Mouse (Mus musculus) R1 (cell line): ENCODE measurements at regions not wholly inside any gene's neighbourhood (a gene's known extent, or its start where the extent isn't known, plus 50 kb on each side); places are given as distances from the start of the nearest gene placed in this dataset.

Experiments used
- DNase-seq: peaks from one replicate; pipeline ENCODE4 v3.0.0-alpha.2; 2018; ENCODE audit warnings: low read depth, low spot score

DNA sequence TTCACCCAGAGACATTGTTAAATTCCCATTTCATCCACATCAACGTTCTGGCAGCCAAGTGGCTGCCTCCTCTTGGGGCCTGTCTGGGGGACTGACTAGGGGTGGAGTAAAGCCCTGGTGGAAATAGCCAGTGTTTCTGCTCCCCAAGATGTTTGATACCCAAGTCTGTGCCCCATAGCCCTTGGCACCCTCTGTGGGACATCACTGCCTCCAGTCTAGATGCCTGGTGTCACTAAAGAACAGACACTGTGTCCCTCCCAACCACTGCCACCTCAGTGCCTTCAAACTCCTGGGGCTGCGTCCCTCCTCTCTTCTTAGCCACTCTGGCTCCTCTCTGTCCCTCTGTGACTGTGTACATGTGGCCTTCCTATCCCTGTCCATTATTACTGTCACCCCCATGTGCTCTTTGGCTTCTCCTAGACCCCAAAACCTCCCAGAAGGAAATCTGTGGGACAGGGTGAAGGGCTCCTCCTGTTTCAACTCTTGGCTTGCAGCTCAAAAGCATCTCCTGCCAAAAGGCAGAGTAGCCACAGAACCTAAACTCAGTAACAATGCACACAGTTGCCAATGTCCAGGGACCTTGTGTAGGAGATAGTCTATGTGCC lies 224.8 kb upstream of the Irx4 start:
- DNase-seq: no peak

DNA sequence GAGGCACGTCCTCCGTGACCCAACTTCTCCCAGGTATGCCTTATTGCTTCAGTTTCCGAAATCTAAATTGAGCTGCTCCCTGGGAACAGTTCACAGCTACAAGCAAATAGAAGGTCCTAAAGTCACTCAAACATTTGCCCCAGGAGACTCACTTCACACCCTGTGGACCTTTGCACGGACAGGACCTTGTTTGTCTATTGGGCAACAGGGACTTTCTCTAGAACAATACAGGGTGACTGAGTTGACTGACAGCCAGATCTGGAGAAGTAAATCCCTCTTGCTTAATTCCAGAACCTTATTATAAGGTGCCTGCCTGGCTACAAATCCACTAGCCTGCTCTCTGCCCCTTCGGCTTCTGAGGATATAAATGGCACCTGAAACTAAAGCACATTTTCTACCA lies 220.5 kb upstream of the Irx4 start:
- DNase-seq: no peak

DNA sequence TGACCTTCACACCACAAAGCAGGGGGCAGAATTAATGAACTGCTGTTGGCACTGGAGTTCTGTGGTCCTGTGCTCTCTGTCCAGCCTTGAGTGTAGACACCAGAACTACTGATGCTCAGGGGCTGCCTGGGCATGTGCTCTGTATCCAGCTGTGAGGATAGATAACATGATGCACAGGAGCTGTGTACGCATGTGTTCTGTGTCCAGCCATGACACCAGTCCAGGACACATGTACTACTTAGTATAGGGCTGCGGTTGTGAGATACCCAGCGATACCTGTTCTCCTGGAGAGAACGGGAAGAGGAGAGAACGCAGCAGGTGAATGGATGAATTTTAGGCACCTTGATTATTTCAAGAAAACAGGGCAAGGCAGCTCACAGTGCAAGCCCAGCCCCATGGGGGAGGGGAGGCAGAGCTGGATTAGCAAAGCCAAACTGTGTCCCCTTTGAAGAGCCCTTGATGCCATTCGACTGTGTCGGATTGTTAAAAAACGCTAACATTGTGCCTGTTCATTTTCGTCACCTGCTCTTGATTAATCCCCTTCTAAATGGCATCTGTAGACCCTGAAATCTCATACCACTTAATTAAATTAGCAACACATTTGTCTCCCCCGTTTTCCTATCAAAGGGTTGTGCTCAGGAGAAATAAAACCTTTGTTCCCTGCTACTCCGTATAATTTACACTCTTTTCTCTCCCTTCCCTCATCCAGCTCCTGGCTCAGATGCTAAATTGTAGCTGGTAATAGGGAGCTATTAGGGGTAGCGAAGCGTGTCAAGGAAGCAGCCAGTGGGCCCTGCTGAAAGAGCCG lies 218.8 kb upstream of the Irx4 start:
- DNase-seq: no peak

DNA sequence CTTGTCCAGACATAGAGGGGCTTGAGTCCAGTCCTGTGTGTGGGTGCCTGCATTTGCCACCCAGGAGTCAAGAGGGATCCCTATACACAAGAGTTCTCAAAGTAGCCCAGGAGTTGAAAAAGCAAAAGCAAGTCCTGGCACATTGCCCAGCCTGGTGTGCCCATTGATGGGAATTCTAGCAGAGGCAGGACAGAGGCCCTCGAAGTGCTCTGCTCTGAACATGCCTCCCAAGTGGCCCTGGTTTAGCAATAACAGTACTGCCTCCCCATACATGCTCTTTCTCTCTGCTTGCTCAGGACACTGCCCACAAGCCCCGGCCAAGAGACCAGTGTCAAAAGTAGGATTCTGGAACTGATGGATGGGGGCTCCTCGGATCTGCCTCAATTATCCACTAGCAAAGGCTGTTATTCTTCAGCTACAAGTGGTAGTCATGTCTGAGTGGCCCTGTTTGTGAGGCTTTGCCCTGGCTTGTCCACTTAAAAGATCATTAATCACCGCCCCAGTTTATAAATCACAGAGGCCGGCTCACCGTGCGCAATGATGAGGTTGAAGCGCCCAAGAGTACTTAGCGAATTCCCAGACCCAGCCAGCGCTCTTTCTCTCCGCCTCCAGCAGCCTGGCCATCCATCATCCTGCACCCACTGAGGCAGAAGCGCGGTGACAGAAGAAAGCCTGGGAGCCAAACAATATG lies 190.3 kb upstream of the Irx4 start:
- DNase-seq: no peak

DNA sequence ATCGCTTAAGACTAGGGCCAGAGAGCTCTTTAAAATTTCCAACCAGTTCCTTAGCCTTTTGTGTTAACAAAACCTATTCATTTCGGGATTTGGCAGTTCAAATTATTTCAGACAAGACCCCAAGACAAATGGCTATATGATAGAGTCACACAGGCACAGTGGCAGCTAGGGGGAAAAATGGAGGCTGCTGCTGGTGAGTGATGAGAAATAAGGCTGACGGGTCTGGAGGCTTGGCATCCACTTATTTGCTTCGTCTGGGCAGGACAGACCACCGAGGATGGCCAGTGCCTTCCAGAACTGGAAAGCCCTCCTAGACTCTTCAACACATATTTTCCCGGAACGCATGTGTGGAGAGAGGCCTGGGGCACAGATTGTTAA lies 189.8 kb upstream of the Irx4 start:
- no peak for DNase-seq

DNA sequence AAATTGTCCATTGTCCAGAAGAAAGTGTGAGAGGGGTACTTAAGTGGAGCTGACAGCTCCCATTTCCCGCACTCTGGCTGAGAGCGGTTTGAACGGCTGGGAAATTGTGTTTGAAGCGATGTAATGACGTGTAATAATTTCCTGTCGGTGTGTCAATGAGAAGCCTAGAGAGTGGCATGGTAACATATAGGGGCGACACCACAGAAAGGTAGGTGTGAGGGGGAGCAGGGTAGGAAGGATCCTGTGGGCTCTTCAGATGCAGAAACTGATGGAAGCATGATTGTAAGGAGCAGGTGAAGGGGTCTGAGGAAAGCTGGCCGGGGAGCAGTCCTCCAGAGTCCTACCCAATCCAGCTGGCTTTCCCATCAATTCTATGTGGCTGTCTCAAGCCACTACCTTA lies 189.2 kb upstream of the Irx4 start:
- no peak for DNase-seq

DNA sequence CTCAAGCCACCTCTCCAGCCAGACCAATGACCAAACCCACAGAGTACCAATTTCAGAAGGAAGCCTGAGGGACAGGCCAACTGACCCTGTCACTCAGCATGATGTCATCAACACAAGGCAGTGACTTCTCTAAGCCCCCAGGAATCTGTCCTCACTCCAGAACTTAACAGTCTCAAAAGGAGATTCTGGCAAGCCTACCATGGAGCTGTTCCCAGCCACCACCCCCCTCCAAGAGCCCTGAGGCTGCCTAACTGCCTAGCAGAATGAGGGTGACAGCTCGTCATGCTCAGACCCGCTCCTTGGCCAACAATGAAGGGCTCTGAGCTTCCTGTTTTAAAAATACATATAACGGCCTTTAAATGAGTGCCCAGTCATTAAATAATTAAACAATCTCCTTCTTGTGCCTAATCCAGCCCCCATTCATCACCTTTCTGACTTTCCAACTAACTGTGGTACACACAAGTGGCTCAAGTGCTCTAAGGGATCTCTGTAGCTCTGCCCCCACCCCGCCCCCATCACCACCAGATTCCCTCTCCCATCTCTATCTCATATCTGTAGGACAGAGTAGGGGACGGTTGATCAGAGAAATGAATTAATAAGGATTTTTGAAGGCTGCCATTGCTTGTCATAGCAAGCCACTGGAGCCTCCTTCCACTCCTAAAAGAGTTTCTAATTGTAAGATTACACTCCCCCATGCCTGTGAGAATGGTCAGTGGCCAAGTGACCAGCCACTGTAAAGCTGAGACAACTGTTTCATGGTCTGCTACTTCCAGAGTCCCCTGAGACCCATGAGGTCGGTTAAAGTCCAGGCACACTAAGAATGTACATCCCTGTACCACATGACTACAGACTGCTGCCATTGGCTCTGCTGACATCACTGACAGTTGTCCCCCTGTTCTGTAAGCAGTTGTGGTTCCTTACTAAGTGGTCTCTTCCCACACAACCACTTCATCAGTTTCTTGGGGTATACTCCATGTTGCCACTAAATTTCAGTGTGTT lies 188.1 kb upstream of the Irx4 start:
- no peak for DNase-seq

DNA sequence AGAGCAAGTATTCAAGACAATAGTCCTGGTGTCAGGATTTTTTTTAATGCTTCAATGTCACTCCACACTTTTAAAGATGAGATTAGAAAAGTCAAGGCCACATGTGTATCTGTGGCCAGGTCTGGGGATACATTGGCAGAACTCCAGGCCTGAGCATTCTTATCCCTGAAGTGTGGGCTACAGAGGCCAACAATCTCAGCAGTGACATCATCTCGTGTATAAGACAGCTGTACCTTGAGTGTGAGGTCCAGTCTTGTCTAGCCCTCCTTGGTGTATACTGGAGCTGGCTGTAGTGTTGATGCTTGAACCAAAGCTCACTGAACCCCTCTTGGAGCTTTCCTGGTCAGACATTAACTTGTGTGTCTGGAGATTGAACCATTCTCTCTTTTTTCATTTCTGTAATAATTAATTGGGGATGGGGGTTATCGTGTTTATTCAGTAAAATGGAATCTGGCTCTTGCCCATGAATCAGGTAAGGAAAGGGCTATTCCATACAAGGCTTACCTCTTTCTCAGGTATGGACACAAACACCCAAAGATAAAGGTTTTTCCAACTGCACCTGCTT lies 182.3 kb upstream of the Irx4 start:
- DNase-seq: no peak

DNA sequence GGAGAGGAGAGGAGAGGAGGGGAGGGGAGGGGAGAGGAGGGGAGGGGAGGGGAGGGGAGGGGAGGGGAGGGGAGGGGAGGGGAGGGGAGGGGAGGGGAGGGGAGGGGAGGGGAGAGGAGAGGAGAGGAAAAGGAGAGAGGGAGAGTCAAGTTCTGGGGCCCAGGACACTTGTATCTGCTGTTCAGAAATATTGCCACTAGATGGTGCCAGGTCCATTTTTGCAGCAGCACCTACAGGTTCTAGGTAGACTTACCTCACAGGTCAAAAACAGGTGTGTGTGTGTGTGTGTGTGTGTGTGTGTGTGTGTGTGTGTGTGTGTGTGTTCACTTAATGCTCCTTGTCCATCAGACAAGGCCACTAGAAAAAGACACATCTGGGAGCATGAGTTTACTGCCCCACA lies 172.5 kb upstream of the Irx4 start:
- peak; percentile 45 for DNase-seq

DNA sequence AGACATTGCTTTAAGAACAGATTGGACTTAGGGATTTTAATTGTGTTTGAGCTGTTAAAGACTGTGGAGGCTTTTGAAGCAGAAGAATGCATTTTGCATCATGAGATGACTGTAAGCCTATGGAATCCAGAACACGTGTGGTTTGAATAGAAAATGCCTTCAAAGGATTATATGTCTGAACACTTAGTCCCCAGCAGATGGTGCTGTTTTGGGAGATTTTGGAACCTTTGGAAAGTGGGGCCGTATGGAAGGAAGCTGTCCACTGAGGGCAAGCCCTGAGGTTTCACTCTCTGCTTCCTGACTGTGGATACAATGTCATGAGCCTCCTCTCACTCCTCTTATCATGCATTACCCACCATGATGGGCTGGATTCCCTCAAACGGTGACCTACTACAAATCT lies 168.4 kb upstream of the Irx4 start:
- DNase-seq: peak; percentile 49

DNA sequence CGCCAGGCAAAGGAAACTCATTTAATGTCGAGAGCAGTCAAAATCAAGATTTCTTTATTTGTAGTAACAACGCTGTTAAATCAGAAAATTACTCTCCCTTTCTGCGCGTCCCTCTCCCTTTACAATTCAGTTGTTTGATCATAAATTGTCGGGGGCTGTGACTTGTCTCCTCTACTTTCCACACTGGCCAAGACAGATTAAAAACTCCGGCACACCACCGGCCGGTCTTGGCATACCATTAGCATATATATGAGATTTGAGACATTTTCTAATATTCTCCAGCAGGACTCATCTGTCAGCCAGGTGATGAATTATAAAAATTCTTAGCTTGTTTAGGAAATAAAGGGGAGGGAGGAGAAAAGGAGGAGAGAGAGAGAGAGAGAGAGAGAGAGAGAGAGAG lies 162.8 kb upstream of the Irx4 start:
- no peak for DNase-seq

DNA sequence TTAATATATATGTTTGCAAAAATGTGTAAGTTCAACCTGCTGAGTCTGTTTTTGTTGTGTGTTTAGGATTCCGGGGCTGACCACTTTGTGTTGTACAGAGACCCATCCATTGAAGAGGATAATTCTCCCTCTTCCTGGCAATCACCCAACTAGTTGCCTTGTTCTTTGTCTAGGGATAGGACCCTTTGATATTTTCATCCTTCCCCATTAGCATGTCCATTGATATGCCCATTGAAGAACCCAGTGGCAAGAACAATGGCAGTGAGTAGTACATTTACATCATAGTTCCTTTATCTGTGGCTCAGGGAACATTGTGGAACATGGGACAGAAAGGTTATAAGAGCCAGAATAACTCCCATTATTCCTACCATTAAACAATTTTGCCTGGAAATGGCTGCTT lies 160.9 kb upstream of the Irx4 start:
- DNase-seq: peak; percentile 84

DNA sequence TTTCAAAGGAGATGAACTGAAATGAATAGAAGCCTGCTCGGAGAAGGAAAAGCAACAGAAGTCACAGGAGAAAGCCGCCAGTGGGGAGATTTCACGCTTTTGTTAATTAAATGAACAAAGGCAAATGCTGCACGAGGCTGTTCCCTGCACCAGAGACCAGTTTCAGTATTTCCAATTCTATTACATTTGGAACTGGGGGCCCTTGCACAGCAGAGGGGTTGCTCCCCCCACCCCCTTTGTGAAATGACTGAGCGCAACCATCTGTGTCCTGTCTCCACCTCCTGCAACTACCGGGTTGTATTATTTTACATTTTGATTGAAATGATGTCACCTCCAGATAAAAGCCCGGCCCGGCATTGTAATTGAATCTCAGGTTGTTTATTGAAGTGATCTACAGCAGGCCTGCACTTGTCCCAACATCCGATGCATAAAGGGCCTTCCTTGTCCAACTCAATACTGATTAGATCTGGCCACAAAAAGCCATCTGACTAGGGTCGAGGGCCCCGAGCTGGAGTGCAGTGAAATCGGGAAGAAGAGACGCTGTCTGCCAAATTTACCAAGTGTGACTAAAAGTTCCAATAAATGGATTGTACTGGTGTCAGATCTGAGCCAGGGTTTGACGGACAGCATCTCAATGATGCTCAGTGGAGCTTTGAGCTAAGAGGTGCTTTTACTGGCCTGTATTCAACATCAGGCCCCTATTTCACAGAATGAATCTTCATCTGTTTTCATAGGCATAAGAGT lies 152.9 kb upstream of the Irx4 start:
- DNase-seq: peak; percentile 16

DNA sequence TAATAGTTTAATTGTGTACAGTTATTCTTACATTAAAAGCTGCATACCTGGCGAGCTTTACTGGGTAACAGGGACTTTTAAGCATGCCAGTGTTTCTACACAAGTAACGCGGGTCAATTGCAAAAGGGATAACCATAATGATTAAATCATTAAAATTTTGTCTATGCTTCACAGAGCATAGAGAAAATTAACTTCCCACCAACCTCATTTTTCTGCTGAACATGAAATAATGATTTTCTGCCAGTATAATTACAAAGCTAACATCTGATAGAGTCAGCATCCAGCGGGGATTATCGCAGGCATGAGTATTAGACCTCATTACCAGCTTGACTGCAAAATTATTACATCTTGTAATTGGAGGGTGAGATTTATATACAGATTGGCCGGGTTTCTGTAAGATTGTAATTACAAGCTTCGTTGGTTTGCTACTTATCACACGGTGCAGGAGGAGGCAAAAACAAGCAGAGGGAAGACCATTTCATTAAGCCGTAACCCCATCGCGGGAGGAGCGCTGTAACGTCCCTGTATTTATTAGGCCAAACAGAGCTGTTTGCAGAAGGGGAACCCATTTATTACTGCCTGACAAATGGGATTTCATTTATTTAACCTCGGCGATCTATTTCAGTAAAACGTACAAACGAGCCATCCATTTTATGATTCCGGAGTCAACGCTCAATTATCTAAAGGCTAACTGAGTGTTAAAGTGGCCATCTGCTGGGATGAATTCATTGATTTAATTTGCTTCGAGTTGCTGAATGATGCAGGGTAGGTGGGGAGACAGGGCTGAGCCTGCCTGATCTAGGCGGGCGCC lies 143.3 kb upstream of the Irx4 start:
- DNase-seq: no peak

DNA sequence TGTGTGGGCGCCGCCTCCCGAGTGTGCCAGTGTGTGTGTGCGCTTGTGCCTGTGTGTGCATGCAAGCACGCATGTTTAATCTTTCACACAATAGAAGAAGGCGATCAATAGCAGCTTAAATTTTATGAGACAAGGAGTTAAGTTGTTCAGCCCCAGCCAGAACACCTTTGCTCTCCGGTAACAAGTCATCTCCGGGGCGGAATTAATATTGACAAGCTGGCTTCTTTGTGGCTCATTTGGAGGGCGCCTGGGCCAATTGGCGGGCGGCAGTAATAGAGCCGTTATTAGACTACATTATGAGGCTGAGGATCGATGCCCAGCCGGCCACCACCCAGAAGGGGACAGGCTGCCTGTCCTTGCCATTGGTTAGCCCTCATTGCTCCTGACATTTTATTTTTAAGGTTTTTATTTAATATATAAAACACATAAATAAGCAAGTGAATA lies 142.6 kb upstream of the Irx4 start:
- DNase-seq: peak; percentile 8

DNA sequence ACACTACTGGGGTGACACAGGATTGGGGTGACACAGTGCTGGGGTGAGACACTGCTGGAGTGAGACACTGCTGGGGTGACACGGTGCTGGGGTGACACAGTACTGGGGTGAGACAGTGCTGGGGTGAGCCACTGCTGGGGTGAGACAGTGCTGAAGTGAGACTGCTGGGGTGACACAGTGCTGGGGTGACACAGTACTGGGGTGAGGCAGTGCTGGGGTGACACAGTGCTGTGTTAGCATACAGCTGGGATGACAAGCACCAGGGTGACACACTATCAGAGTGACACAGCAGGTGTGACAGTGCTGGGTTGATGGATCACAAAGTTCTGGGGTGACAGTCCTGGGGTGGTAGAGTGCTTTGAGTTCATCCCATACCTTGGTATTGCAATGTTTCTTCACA lies 137.3 kb upstream of the Irx4 start:
- no peak for DNase-seq

DNA sequence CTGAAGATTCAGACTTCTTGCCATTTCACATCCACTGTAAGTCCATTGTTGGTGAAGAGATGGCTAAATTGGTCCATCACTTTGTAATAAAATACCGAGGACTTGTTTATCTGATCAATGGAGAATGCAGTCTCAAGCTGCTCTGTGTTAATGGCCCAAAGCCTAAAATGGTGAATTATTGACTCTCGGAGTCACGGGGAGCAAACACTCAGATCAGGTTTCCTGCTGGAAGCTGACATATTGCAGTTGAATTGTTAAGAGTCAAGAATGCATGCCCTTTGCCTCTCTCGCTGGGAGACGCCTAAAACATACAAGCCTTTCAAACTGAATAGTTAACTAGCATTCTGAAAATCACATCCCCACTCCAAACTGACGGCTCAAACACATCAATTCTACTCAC lies 129.0 kb upstream of the Irx4 start:
- no peak for DNase-seq

DNA sequence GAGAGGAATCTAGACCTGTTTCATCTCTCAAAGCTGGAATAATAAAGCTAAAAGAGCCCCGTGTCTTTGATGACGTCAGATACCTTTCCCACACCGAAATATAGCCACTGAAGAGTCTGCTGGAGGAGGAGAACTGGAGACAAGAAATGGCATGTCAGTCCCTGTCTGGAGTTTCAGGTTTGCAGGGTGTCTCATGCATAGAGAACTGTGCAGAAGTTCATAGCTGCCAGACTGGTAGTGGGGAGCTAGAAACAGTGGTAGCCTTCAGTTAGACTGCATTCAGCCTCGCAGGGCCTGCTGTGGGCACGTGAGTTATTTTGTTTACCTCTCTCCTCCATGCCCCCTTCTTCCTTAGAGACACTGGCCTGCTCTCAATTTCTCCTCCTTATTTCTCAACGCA lies 127.5 kb upstream of the Irx4 start:
- DNase-seq: no peak

DNA sequence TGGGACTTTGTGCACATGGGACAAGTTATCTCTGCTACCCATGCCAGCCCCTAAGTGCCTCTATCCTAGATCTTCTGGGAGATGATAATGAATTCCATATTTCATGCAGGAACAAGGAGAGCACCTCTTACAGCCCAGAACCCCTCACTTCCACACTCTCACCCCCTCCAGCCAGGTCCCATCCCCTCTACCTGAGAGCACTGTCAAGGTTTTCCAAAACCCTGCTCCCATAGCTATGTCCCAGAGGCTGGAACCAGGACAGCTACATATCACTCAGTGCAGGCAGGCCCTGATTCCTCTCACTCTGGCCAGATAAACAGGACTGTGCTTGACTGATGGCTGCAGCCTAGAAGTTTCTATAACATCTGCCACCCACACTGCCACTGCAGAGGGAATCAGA lies 125.3 kb upstream of the Irx4 start:
- DNase-seq: no peak

DNA sequence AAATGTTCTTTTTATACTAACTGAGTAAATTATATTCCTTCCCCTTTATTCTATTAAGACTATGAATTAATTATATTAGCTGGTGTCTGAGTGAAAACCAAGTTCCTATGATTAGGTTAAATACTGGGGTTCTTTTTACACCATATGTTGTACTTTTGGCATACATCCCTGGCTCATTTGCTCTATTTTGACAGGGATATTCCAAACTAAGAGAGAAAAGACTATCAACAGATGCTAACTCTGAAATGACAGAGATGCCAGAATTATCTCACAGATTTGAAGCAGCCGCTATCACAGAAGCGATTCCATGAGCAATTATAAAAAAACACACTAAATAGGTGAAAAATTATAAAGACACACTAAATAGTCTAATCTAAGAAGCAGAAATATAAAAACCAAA lies 119.0 kb upstream of the Irx4 start:
- DNase-seq: no peak
